Mouse (Mus musculus): ENCODE data around the gene Cxcl1. TPM values are rescaled to one million over a fixed set of nuclear protein-coding genes. Genes with fewer than 3 reads are reported as not detected.

Cxcl1 gene
- total RNA-seq, 4 experiments from 2014 or later, result 0.38 to 1.3 (median 0.92) TPM

Other genes starting within 250 kb of the Cxcl1 start
- under 1 TPM in 2 of 4 experiments, not detected in 2; 0.14 to 0.16 TPM for gene Cxcl5, start 131.9 kb upstream of the Cxcl1 start, total RNA-seq (2022)
- 10 to 100 TPM; 10.5 to 27.1 (median 17.0) TPM for gene Ppbp, start 122.7 kb upstream of the Cxcl1 start, total RNA-seq (2022)
- 10 to 100 TPM; 30.1 to 36.7 (median 30.8) TPM for gene Pf4, start 118.8 kb upstream of the Cxcl1 start, total RNA-seq (2022)
- gene Cxcl3, start 105.1 kb upstream of the Cxcl1 start, total RNA-seq (2022), result not detected
- not detected for gene Cxcl15, start 96.7 kb upstream of the Cxcl1 start, total RNA-seq (2022)
- gene Cxcl2, start 12.6 kb downstream of the Cxcl1 start, total RNA-seq (2022), result 1 to 10 TPM in 1 of 4 experiments, not detected in 3; 2.3 TPM
- gene Mthfd2l, start 39.9 kb downstream of the Cxcl1 start, total RNA-seq (2022), result 1 to 10 TPM; 6.8 to 8.8 (median 7.9) TPM
- gene Epgn, start 136.2 kb downstream of the Cxcl1 start, total RNA-seq (2022), result under 1 TPM in 3 of 4 experiments, not detected in 1; 0.26 to 0.35 (median 0.28) TPM
- under 1 TPM in 2 of 4 experiments, not detected in 2; 0.09 to 0.11 TPM for gene Ereg, start 183.4 kb downstream of the Cxcl1 start, total RNA-seq (2022)
- not detected for gene Areg, start 248.4 kb downstream of the Cxcl1 start, total RNA-seq (2022)

Data from heart, adult 8-10 months (tissue).